Mouse (Mus musculus): ENCODE measurements around the gene Smox. TPM values are rescaled to one million over a fixed set of nuclear protein-coding genes. Genes with fewer than 3 reads are reported as not detected.

The Smox gene
- total RNA-seq, 1 experiment from 2014 or later: 20.6 TPM

Other genes with a start within 250 kb of the Smox start
- gene Pank2, start 229.0 kb upstream of the Smox start, total RNA-seq (2017): 38.1 to 53.4 TPM (median 45.9 TPM) in 3 replicates
- gene Rnf24, start 138.6 kb upstream of the Smox start, total RNA-seq (2017): 1.5 to 7.3 TPM (median 1.8 TPM) in 3 replicates
- not detected in 3 replicates for gene Adra1d, start 70.8 kb downstream of the Smox start, total RNA-seq (2017)

Measured in monocyte, adult 5-6 weeks (primary cell).